Mouse (Mus musculus) intestine, postnatal 0 days (tissue): ENCODE results near the gene Rrm2. TPM values are rescaled to one million over a fixed set of nuclear protein-coding genes. Genes with fewer than 3 reads are reported as not detected.

Experiments
- ATAC-seq: fragments of 200-750 bp; cut with Nextera tagmentation; 2 replicates; pipeline ENCODE4 v1.8.0; 2017; ENCODE audit warnings: mild to moderate bottlenecking, moderate TSS enrichment, moderate library complexity
- H3K27ac ChIP-seq: fragments of 300-500 bp; sonication (generic); 2 replicates; pipeline ENCODE4 v1.5.1; 2014; ENCODE audit warnings: mild to moderate bottlenecking, low read depth, low read length, moderate library complexity
- H3K27me3 ChIP-seq: fragments of 300-500 bp; sonication (generic); replicated peaks from 2 replicates; pipeline ENCODE4 v1.6.1; 2014; ENCODE audit warnings: low read length, mixed read lengths; ENCODE audit not compliant: control insufficient read depth, insufficient read depth
- H3K36me3 ChIP-seq: fragments of 300-500 bp; sonication (generic); 2 replicates; pipeline ENCODE4 v1.6.1; 2014; ENCODE audit warnings: mild to moderate bottlenecking, moderate library complexity; ENCODE audit not compliant: control insufficient read depth, insufficient read depth
- H3K4me1 ChIP-seq: fragments of 300-500 bp; sonication (generic); replicated peaks from 2 replicates; pipeline ENCODE4 v1.6.1; 2014; ENCODE audit warnings: antibody characterized with exemption, low read length, mixed read lengths; ENCODE audit not compliant: control insufficient read depth, insufficient read depth
- H3K4me2 ChIP-seq: fragments of 300-500 bp; sonication (generic); replicated peaks from 2 replicates; pipeline ENCODE4 v1.6.1; 2014; ENCODE audit warnings: low read depth, mild to moderate bottlenecking, moderate library complexity
- H3K4me3 ChIP-seq: fragments of 300-500 bp; sonication (generic); 2 replicates; pipeline ENCODE4 v1.5.1; 2014; ENCODE audit warnings: low read depth, low read length
- H3K9ac ChIP-seq: fragments of 300-500 bp; sonication (generic); 2 replicates; pipeline ENCODE4 v1.6.1; 2014; ENCODE audit warnings: mild to moderate bottlenecking, low read depth, low read length
- H3K9me3 ChIP-seq: fragments of 300-500 bp; sonication (generic); 2 replicates; pipeline ENCODE4 v1.6.1; 2016; ENCODE audit warnings: mixed run types; ENCODE audit not compliant: control insufficient read depth
- CTCF ChIP-seq: sonication (generic); IDR thresholded peaks from 2 replicates; pipeline ENCODE4 v1.5.1; 2016; ENCODE audit warnings: low read depth, mild to moderate bottlenecking, control low read depth, antibody characterized with exemption, moderate library complexity
- WGBS: fragments of 180-500 bp; shearing (Covaris S2); extraction: QIAGEN DNeasy Blood & Tissue Kit; methylation state at CpG from one replicate; pipeline ENCODE4 v1.1.7; 2014; 5-methylcytosine and 5-hydroxymethylcytosine counted together
- polyA plus RNA-seq: library from polyadenylated mRNA; unstranded; fragments of >200 nt; fragmentation: Nextera tagmentation; extraction: Ambion mirVana; gene quantifications from 2 replicates; pipeline ENCODE4 v1.2.1, GENCODE M21; 2015

Rrm2 gene
- polyA plus RNA-seq, 1 experiment from 2014 or later: 37.4 TPM

DNA sequence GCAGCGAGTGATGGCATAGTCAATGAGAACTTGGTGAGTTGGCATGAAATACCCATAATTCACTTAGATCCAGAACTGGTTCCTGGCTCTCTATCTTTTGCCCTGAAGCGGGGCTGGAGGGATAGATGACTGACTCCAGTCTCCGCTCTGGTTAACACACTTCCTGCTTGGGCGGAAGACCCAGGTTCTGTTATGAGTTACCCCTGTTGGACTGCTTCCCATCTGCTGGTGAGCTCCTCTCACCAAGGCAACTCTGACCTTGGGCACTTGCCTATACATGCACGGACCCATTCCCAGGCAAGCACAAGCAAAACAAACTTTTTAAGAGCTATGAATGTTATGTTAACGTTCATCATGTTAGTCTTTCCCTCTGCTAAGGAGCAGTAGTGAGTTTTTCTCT lies 1.4 kb downstream of the Rrm2 start:
- no peak for TF ChIP-seq CTCF
- Histone ChIP-seq H3K36me3 (0 out of 2 replicates have a peak, but pooled peaks cover 3% of the 10 kb centered on the region), H3K4me3 (peak overlapping the region; percentile 87), H3K9me3 (no peaks in the 10 kb centered on the region), H3K9ac (0 out of 2 replicates have a peak overlapping the region, but pooled peaks have one; percentile 8), H3K4me2 (peak overlapping the region; percentile 96), H3K27ac (no peak overlapping the region), H3K27me3 (no peaks in the 10 kb centered on the region), H3K4me1 (0 out of 2 replicates have a peak, but pooled peaks cover 5% of the 10 kb centered on the region)
- 13% methylated on average over 6 of the region's 6 CpGs for WGBS
- ATAC-seq: no peak

DNA sequence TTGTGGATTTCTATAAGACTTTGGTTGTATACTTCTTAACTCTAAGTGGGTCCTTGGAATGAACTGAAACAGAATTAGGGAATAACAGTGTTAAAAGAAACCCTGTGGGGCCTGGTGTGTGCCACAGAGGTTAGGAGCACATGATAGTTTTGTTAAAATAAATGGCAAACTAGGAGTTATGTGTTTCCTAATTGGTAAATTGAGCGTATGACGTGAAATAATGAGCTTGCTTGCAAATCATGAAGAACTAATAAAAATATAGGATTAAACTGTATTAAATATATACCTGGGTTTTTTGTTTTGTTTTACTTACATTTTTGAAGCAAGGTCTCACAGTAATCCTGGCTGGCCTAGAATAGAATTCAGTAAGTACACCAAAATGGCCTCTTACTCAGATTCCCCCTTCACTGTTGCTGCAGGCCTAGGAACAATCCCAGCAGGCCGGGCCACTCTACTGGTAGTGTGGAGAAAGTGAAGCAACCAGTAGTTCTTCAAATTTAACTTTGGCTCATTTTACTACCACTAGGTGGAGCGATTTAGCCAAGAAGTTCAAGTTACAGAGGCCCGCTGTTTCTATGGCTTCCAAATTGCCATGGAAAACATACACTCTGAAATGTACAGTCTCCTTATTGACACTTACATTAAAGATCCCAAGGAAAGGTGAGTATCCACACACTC lies 1.9 kb downstream of the Rrm2 start:
- Histone ChIP-seq H3K9me3 (no peaks in the 10 kb centered on the region), H3K4me3 (no peak overlapping the region; the same call in 1 of the 2 replicates), H3K27me3 (no peaks in the 10 kb centered on the region), H3K27ac (no peak overlapping the region), H3K9ac (no peak overlapping the region), H3K36me3 (0 out of 2 replicates have a peak, but pooled peaks cover 3% of the 10 kb centered on the region), H3K4me2 (peak overlapping the region; percentile 96), H3K4me1 (0 out of 2 replicates have a peak, but pooled peaks cover 5% of the 10 kb centered on the region)
- 0 out of 2 replicates have a peak, but pooled peaks have one; percentile 7 for ATAC-seq
- WGBS: 31% methylated on average over 5 of the region's 5 CpGs
- TF ChIP-seq CTCF: peak; percentile 79

DNA sequence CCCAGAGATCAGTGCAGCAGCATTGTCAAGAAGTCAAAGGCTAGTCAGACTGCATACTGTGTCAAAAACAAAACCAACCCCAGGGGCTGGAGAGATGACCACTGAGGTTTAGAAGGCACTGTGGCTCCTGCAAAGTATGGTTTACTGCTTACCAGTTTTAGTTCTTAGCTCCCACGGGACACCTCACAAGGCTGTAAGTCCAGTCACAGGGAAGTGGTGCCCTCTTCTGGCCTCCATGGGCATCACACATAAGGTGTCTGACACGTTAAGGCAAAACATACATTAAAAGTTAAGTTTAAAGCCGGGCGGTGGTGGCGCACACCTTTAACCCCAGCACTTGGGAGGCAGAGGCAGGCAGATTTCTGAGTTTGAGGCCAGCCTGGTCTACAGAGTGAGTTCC lies 2.6 kb downstream of the Rrm2 start:
- Histone ChIP-seq H3K9ac (no peak overlapping the region), H3K36me3 (0 out of 2 replicates have a peak, but pooled peaks cover 3% of the 10 kb centered on the region), H3K27ac (no peak overlapping the region), H3K4me1 (0 out of 2 replicates have a peak, but pooled peaks cover 5% of the 10 kb centered on the region), H3K27me3 (no peaks in the 10 kb centered on the region), H3K4me3 (no peak overlapping the region), H3K9me3 (no peaks in the 10 kb centered on the region), H3K4me2 (0 out of 2 replicates have a peak overlapping the region, but pooled peaks have one; percentile 6)
- 59% methylated on average over 5 of the region's 5 CpGs for WGBS
- no peak for ATAC-seq
- TF ChIP-seq CTCF: peak; percentile 68

- TF ChIP-seq CTCF: no peak
- H3K4me2 ChIP-seq: no peak overlapping the region
- H3K4me3 ChIP-seq: no peak overlapping the region
- H3K9me3 ChIP-seq: no peaks in the 10 kb centered on the region
- H3K4me1 ChIP-seq: 0 out of 2 replicates have a peak, but pooled peaks cover 5% of the 10 kb centered on the region
- WGBS: 69% methylated on average over 8 of the region's 8 CpGs
- H3K27ac ChIP-seq: no peak overlapping the region
- no peak overlapping the region for H3K9ac ChIP-seq
- no peak for ATAC-seq
- H3K36me3 ChIP-seq: 0 out of 2 replicates have a peak, but pooled peaks cover 3% of the 10 kb centered on the region
- no peaks in the 10 kb centered on the region for H3K27me3 ChIP-seq
Observed at GRCm38 (mm10) chr12:24712396-24712795, 4.4 kb downstream of the Rrm2 start.

DNA sequence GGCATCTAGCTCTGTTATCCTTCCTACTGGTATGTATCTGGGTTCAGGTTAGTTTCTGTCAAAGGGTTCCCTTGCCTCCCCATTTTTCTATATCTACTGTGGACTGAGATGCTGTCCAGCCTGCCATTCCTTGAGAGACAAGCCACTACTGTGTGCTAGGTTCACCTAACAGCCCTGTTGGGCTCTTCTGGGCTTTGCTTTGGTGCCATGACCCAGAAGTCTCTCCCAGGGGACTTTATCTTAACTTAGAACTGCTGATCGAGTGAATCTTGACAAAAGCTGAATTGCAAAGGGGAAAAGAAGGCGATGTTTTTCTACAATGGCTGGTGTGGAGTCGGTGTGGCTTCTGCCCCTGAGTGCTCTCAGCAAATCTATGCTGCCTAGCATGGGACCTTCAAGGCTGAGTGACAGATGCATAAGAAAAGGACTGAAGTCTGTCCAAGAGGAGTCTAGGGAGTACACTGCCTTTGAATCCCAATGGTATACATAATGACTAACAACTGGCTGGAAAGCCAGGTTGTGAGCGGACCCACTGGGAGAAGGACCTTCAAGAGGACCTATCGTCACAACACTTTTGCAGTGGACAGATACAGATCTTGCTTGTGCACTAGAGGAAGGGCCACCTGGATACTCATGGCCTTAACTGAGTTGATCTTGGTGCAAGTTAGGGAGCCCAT lies 6.7 kb downstream of the Rrm2 start:
- ATAC-seq: no peak
- Histone ChIP-seq H3K27ac (no peak overlapping the region), H3K27me3 (no peaks in the 10 kb centered on the region), H3K9ac (no peak overlapping the region), H3K36me3 (0 out of 2 replicates have a peak, but pooled peaks cover 3% of the 10 kb centered on the region), H3K9me3 (no peaks in the 10 kb centered on the region), H3K4me2 (no peak overlapping the region), H3K4me3 (no peak overlapping the region), H3K4me1 (no peaks in the 10 kb centered on the region)
- TF ChIP-seq CTCF: no peak
- WGBS: 77% methylated on average over 5 of the region's 5 CpGs

- WGBS: 56% methylated on average over 2 of the region's 2 CpGs
- no peak for TF ChIP-seq CTCF
- Histone ChIP-seq H3K9me3 (no peaks in the 10 kb centered on the region), H3K4me1 (no peaks in the 10 kb centered on the region), H3K27me3 (no peaks in the 10 kb centered on the region), H3K9ac (no peak overlapping the region), H3K27ac (no peak overlapping the region), H3K36me3 (0 out of 2 replicates have a peak, but pooled peaks cover 3% of the 10 kb centered on the region), H3K4me3 (no peak overlapping the region), H3K4me2 (no peak overlapping the region)
- ATAC-seq: no peak
Observed at GRCm38 (mm10) chr12:24715268-24715896, 7.3 kb downstream of the Rrm2 start.
